Mouse (Mus musculus): ENCODE measurements around the gene Tchh. TPM values are rescaled to one million over a fixed set of nuclear protein-coding genes. Genes with fewer than 3 reads are reported as not detected.
"Not testable (repeated sequence)": the region's sequence is repeated elsewhere in the genome, so short reads cannot be mapped to it uniquely, and the experiment has no call there.

Tchh gene
- polyA plus RNA-seq, 1 experiment: 0.67 TPM

GRCm38 (mm10) chr3:93447138-93447841, 5.2 kb downstream of the Tchh start:
- TF ChIP-seq POLR2A (IDR thresholded peaks at IDR 0.05; ENCODE audit: borderline replicate concordance, extremely low read depth, insufficient read depth, insufficient read length, poor library complexity, severe bottlenecking) (no peak), CTCF (IDR thresholded peaks at IDR 0.05; ENCODE audit: borderline replicate concordance, extremely low read depth, insufficient read depth, insufficient read length) (peak; percentile 42; the same call in 1 of the 2 replicates)
- DNase-seq (ENCODE audit: low read depth): peak; percentile 94

GRCm38 (mm10) chr3:93466556-93466955, 24.4 kb downstream of the Tchh start:
- DNase-seq (ENCODE audit: low read depth): no peak
- TF ChIP-seq CTCF (IDR thresholded peaks at IDR 0.05; ENCODE audit: borderline replicate concordance, extremely low read depth, insufficient read depth, insufficient read length) (no peak), POLR2A (IDR thresholded peaks at IDR 0.05; ENCODE audit: borderline replicate concordance, extremely low read depth, insufficient read depth, insufficient read length, poor library complexity, severe bottlenecking) (no peak)

- no peak for TF ChIP-seq POLR2A (IDR thresholded peaks at IDR 0.05; ENCODE audit: borderline replicate concordance, extremely low read depth, insufficient read depth, insufficient read length, poor library complexity, severe bottlenecking)
- no peak for DNase-seq (ENCODE audit: low read depth)
These were observed 25.0 kb downstream of the Tchh start for GRCm38 (mm10) chr3:93467130-93467529.

GRCm38 (mm10) chr3:93468561-93468960, 26.4 kb downstream of the Tchh start, which contains the start of gene Tchhl1:
Tchhl1 (plus strand) TSS chr3:93468754.
- TF ChIP-seq CTCF (IDR thresholded peaks at IDR 0.05; ENCODE audit: borderline replicate concordance, extremely low read depth, insufficient read depth, insufficient read length) (no peak), POLR2A (IDR thresholded peaks at IDR 0.05; ENCODE audit: borderline replicate concordance, extremely low read depth, insufficient read depth, insufficient read length, poor library complexity, severe bottlenecking) (no peak)
- no peak for DNase-seq (ENCODE audit: low read depth)

GRCm38 (mm10) chr3:93469629-93470028, 27.5 kb downstream of the Tchh start:
- TF ChIP-seq POLR2A (IDR thresholded peaks at IDR 0.05; ENCODE audit: borderline replicate concordance, extremely low read depth, insufficient read depth, insufficient read length, poor library complexity, severe bottlenecking) (no peak), CTCF (IDR thresholded peaks at IDR 0.05; ENCODE audit: borderline replicate concordance, extremely low read depth, insufficient read depth, insufficient read length) (no peak)
- no peak for DNase-seq (ENCODE audit: low read depth)

- DNase-seq (ENCODE audit: low read depth): no peak
- TF ChIP-seq POLR2A (IDR thresholded peaks at IDR 0.05; ENCODE audit: borderline replicate concordance, extremely low read depth, insufficient read depth, insufficient read length, poor library complexity, severe bottlenecking): no peak
- TF ChIP-seq CTCF (IDR thresholded peaks at IDR 0.05; ENCODE audit: borderline replicate concordance, extremely low read depth, insufficient read depth, insufficient read length): no peak
These were observed 37.9 kb downstream of the Tchh start for GRCm38 (mm10) chr3:93480053-93480452.

GRCm38 (mm10) chr3:93481982-93482616, 40.0 kb downstream of the Tchh start:
- TF ChIP-seq POLR2A (IDR thresholded peaks at IDR 0.05; ENCODE audit: borderline replicate concordance, extremely low read depth, insufficient read depth, insufficient read length, poor library complexity, severe bottlenecking) (no peak), CTCF (IDR thresholded peaks at IDR 0.05; ENCODE audit: borderline replicate concordance, extremely low read depth, insufficient read depth, insufficient read length) (no peak)
- DNase-seq (ENCODE audit: low read depth): no peak

GRCm38 (mm10) chr3:93485611-93486010, 43.5 kb downstream of the Tchh start:
- TF ChIP-seq POLR2A (IDR thresholded peaks at IDR 0.05; ENCODE audit: borderline replicate concordance, extremely low read depth, insufficient read depth, insufficient read length, poor library complexity, severe bottlenecking): no peak
- no peak for TF ChIP-seq CTCF (IDR thresholded peaks at IDR 0.05; ENCODE audit: borderline replicate concordance, extremely low read depth, insufficient read depth, insufficient read length)
- no peak for DNase-seq (ENCODE audit: low read depth)

- DNase-seq (ENCODE audit: low read depth): no peak
- TF ChIP-seq CTCF (IDR thresholded peaks at IDR 0.05; ENCODE audit: borderline replicate concordance, extremely low read depth, insufficient read depth, insufficient read length) (no peak), POLR2A (IDR thresholded peaks at IDR 0.05; ENCODE audit: borderline replicate concordance, extremely low read depth, insufficient read depth, insufficient read length, poor library complexity, severe bottlenecking) (no peak)
These were observed 46.4 kb downstream of the Tchh start for GRCm38 (mm10) chr3:93488541-93488940.

- no peak for TF ChIP-seq CTCF (IDR thresholded peaks at IDR 0.05; ENCODE audit: borderline replicate concordance, extremely low read depth, insufficient read depth, insufficient read length)
- no peak for TF ChIP-seq POLR2A (IDR thresholded peaks at IDR 0.05; ENCODE audit: borderline replicate concordance, extremely low read depth, insufficient read depth, insufficient read length, poor library complexity, severe bottlenecking)
- DNase-seq (ENCODE audit: low read depth): no peak
These were observed 50.0 kb downstream of the Tchh start for GRCm38 (mm10) chr3:93492176-93492575.

- peak; percentile 77; the same call in 1 of the 2 replicates for TF ChIP-seq CTCF (IDR thresholded peaks at IDR 0.05; ENCODE audit: borderline replicate concordance, extremely low read depth, insufficient read depth, insufficient read length)
- TF ChIP-seq POLR2A (IDR thresholded peaks at IDR 0.05; ENCODE audit: borderline replicate concordance, extremely low read depth, insufficient read depth, insufficient read length, poor library complexity, severe bottlenecking): no peak
- peak; percentile 91 for DNase-seq (ENCODE audit: low read depth)
These were observed 51.9 kb downstream of the Tchh start for GRCm38 (mm10) chr3:93493992-93494391.

GRCm38 (mm10) chr3:93494774-93495173, 52.6 kb downstream of the Tchh start:
- DNase-seq (ENCODE audit: low read depth): not testable (repeated sequence)

Data from brain, embryonic 14.5 days (tissue).